Mouse (Mus musculus): ENCODE measurements around the gene Gm9747.

Gene Gm9747

DNA sequence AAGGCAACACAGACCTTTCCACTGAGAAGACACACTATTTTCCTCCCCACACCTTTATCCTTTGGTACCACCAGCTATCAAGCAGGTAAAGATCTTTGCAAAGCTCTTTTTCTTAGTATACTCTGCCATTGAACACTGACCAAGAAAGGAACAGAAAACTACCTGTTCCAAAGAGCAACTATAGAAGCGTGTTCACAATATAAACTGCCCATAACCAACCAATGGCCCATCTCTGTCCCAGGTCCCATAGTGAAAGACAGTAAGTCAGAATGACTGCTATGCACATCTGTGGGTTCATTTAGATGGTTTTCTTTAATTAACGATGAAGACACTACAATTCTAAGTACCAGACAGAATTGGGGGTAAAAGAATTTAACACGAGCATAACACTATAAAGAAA is at the start of gene Gm9747:
Gene Gm9747 (plus strand): TSS at position 301 of the 400 bp plus-strand sequence.
- DNase-seq (ENCODE audit: low read depth, low spot score), result no peak

- DNase-seq (ENCODE audit: low read depth, low spot score), result no peak
Measured at GRCm38 (mm10) chr1:82183913-82184442, 48.9 kb upstream of the Gm9747 start.

- DNase-seq (ENCODE audit: low read depth, low spot score), result no peak
Measured at GRCm38 (mm10) chr1:82188549-82189231, 44.2 kb upstream of the Gm9747 start.

DNA sequence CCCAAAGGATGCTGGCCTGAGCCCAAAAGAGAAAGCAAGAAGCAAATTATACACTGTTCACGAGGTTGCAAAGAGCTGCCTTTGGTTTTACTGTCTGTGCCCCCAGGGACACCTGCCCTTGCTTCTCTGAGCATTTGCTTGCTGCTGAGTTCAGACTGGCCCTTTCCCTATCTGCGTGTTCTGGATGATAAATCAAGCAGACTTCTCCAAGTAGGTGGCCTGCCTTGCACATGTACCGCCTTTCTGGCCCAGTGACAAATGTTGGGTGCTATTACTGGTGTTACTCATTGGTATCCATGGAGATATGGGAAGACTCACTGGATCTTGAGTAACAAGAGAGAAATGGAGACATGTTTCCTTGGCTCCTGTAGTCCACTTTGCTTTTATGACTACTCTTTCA is 43.4 kb upstream of the Gm9747 start:
- DNase-seq (ENCODE audit: low read depth, low spot score), result no peak

- peak; percentile 22 for DNase-seq (ENCODE audit: low read depth, low spot score)
Measured at GRCm38 (mm10) chr1:82191579-82191978, 41.3 kb upstream of the Gm9747 start.

- peak; percentile 4 for DNase-seq (ENCODE audit: low read depth, low spot score)
Measured at GRCm38 (mm10) chr1:82199918-82200317, 33.0 kb upstream of the Gm9747 start.

- no peak for DNase-seq (ENCODE audit: low read depth, low spot score)
Measured at GRCm38 (mm10) chr1:82200636-82201035, 32.3 kb upstream of the Gm9747 start.

DNA sequence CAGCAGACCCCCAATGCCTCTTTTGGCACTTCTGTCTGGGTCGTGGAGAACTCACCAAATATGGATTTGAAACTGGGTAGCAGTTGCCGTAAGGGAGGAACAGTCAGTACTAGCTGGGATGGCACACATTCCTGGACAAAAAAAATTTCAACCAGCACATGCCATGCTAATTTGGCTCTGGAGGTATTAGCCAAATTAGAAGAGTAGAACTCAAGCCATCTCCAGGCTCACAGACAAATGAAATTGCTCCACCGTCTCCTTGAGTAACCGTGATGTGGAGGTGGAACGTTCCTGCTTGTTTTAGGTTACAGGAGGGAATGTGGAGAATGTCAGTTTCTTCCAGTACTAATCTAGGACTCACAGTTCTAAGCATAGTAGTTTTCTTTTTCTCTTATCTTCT is 25.4 kb upstream of the Gm9747 start:
- DNase-seq (ENCODE audit: low read depth, low spot score), result no peak

DNA sequence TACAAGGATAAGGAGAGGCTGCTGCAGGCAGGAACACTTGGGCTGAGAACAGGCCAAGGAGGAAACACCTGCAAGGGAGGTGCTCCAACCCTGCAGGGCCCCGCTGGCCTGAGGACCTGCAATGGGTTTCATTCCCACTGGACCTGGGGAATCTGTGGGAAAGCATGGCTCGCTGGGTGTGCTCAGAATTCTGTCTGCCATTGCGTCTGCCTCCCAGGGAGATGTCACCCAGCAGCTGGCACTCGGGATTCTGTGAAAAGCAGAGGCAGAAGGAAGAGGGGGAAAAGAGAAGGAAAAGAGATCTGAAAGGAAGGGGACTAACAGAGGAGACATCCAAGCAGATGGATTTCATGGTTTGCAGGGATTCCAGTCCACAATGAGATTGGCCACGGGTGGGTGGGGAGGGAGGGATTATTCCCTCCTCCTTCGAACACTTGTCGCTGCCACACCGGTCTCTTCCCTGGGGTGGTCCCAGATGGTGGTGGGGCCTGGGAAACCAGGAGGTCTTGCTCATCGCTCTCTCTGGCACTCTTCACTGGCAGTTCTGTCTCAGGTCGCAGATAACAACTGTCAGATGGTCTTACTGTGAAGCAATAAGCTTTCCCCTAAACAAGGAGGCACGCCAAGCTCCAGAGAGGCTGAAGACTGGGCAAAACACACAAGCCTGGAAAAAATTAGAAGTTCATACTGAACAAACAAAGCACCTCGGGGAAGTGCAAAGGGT is 12.1 kb upstream of the Gm9747 start:
- no peak for DNase-seq (ENCODE audit: low read depth, low spot score)

DNA sequence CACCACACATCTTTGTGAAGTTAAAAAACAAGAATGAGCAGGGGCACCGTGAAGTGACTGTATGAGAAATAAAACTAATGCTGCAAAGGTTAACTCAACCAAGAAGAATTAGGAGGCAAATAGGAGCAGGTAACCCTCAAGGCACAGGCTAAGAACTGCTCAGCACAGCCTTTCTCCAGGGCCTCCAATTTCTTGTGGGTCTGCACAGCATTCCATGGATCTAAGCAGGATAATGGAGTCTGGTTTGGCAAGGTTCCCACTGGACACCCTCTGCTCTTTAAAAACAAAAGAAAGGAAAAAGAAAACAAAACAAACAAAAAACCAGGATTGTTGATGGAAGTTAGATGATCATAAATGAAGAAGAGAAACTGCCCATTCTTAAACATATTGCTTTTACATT is 11.4 kb upstream of the Gm9747 start:
- no peak for DNase-seq (ENCODE audit: low read depth, low spot score)

DNA sequence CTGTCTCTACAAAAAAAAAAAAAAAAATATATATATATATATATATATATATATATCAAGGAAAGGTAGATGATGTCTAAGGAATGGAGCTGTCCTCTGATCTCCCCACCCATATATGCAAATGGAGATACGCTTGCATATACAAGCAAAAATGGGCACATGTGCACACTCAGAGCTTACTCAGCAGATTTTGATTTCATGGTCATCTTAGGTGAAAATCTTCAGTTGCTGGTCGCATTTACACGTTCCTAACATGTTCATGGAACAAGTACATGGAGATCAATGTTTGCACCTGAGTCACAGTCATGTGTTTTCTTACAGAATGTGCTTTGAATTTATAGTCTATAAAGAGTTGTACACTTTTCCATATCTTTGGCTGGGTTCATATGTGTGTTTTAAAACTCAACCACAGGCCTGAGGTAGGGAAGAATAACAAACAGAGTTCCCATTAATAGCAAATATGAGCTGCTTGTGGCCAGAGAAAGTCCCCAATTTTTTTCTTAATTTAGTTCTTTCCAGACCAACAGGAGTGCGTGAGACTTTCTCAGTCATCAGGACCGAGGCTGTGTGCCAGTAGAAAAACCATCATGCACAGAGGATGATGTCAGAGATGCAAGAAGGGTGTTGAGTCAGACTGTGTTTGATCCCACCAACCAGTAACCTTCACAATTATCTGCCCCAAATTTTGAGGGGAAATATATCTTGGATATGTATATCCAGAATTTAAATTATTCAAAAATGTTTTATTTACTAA is 9.7 kb upstream of the Gm9747 start:
- no peak for DNase-seq (ENCODE audit: low read depth, low spot score)

GRCm38 (mm10) chr1:82228841-82229240 is 4.1 kb upstream of the Gm9747 start:
- DNase-seq (ENCODE audit: low read depth, low spot score), result no peak

GRCm38 (mm10) chr1:82234616-82235015 is 1.7 kb downstream of the Gm9747 start:
- DNase-seq (ENCODE audit: low read depth, low spot score), result no peak

GRCm38 (mm10) chr1:82235455-82236104 is 2.7 kb downstream of the Gm9747 start:
- DNase-seq (ENCODE audit: low read depth, low spot score), result no peak

DNA sequence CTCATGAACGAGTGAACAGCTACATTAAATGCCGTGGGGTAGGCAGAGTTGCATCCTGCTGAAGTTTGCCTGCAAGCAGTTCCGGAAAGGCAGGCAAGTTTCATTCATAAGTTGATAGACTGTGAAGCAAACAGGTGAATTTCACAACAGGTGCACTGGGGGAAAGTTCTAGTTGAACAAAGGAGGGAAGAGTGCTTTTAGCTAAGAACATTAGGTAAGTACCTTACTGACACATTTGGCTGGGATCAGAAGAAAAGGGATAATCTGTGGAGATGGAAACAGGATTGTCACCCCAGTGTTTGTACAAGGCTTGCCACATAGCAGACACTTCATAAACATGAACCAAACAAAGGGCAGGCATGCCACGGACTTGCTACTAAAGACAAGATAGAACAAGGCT is 5.3 kb downstream of the Gm9747 start:
- DNase-seq (ENCODE audit: low read depth, low spot score), result no peak

- DNase-seq (ENCODE audit: low read depth, low spot score), result no peak
Measured at GRCm38 (mm10) chr1:82239409-82240201, 6.7 kb downstream of the Gm9747 start.

- no peak for DNase-seq (ENCODE audit: low read depth, low spot score)
Measured at GRCm38 (mm10) chr1:82243260-82243825, 10.4 kb downstream of the Gm9747 start.

DNA sequence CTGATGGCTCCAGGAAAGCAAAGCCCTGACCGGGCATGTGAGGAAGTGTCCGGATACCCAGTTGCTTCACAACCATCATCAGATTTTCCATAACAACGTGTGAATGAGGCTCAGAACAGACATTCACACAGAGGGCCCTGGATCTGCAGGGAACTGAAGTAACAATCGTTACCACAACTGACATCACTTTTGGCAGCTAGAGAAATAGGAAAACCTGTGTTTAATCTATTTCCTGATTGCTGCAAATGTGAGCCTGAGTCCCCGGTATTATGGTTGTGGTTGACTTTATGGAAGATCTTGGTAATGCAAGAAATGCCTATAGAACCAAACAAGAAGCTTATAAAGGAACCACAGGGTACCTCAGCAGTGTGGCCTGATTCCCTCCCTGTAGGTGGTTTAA is 12.1 kb downstream of the Gm9747 start:
- no peak for DNase-seq (ENCODE audit: low read depth, low spot score)

GRCm38 (mm10) chr1:82247221-82247951 is 14.5 kb downstream of the Gm9747 start:
- no peak for DNase-seq (ENCODE audit: low read depth, low spot score)
